Mouse (Mus musculus): ENCODE measurements around the gene Ascl3.

Ascl3 gene

GRCm38 (mm10) chr7:109731626-109732025 lies at the start of gene Ascl3:
Ascl3 (minus strand) TSS chr7:109731726.
- no peak for DNase-seq (ENCODE audit: low spot score)

- peak; percentile 16 for DNase-seq (ENCODE audit: low spot score)
These were observed 49.6 kb upstream of the Ascl3 start for GRCm38 (mm10) chr7:109781087-109781469.

DNA sequence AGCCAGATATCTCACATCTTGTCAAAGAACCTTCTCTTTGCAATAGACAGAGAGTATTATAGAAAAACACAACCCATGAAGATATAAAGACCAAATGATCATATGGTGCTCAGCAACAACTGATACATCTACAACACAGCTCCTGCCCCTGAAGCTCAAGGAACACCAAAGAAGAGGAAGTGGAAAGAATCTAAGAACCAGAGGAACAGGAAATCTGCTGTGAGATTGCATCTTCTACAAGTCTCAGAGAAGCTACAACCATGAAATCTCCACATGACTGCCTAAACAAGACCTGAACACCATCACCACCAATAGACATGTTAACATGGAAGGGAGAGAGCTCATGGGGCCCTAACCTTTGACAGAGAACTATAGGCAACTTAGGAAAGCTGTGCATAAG lies 40.7 kb upstream of the Ascl3 start:
- no peak for DNase-seq (ENCODE audit: low spot score)

DNA sequence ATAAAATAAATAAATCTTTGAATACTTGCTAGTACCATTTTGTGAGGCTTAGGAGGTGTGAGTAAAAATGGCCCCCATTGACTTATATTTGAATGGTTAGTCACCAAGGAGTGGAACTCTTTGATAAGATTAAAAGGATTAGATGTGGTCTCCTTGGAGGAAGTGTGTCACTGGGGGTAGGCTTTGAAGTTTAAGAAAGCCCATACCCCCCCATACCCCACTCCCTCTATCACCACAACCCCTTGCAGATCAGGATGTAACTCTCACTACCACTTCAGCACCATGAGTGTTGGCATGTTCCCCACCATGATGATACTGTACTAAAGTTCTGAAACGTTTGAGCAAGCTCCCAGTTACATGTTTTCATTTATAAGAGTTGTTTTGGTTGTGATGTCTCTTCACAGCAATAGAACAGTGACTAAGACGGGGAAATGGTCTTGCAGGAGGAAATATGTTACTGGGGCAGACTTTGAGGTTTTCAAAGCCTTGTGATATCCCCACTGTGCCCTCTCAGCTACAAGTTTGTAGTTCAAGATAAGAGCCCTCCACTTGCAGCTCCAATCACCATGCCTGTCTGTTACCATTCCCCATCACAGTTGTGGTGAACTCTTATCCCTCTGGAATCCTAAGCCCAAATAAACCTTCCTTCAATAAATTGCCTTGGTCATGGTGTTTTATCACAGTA lies 37.3 kb upstream of the Ascl3 start:
- DNase-seq (ENCODE audit: low spot score) = no peak

GRCm38 (mm10) chr7:109767575-109768350 lies 36.2 kb upstream of the Ascl3 start:
- DNase-seq (ENCODE audit: low spot score) = no peak

DNA sequence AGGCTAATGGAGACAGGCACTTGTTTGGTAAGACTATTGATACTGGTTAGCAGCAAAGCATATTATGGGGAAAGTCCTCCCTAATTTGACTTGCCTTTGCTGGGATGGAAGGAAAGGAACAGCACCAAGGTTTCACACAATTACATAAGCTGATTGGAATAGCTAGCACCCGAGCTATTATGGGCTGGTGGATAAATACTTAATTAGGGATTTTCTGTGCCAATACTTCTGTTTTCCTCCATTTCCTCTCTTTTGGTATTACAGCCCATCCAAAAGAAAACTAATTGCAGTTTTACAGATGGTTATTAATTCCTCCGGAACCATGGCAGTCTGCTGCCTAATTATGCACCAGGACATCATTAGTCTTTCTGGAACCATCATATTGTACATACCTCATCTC lies 32.5 kb upstream of the Ascl3 start:
- DNase-seq (ENCODE audit: low spot score) = no peak

DNA sequence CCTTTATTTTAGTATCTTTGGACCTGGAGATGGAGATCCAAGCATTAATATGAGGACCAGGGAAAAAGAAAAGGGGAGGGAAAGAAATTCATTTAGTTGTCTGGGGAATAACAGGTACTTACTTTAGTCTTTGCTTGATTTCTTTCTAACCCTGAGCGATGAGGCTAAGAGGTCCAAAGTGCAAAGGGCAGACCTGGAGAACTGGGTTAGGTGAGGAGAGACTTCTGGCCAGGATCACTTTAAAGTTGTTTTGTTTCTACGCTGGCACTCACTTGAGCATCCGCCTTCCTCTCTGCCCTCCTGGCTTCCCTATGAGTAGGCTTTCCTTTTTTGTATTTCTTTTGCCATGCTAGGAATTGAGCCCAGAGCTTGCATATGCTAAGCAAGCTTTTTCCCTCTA lies 24.8 kb upstream of the Ascl3 start:
- DNase-seq (ENCODE audit: low spot score) = no peak

- DNase-seq (ENCODE audit: low spot score) = no peak
These were observed 22.5 kb upstream of the Ascl3 start for GRCm38 (mm10) chr7:109754034-109754433.

- peak; percentile 77 for DNase-seq (ENCODE audit: low spot score)
These were observed 20.7 kb upstream of the Ascl3 start, which contains the start of gene Tmem9b for GRCm38 (mm10) chr7:109752008-109752925. Tmem9b (minus strand) TSS chr7:109752875.

- no peak for DNase-seq (ENCODE audit: low spot score)
These were observed 20.0 kb upstream of the Ascl3 start for GRCm38 (mm10) chr7:109751427-109752007.

GRCm38 (mm10) chr7:109747747-109748146 lies 16.2 kb upstream of the Ascl3 start:
- DNase-seq (ENCODE audit: low spot score) = no peak

GRCm38 (mm10) chr7:109741703-109742102 lies 10.2 kb upstream of the Ascl3 start:
- no peak for DNase-seq (ENCODE audit: low spot score)

DNA sequence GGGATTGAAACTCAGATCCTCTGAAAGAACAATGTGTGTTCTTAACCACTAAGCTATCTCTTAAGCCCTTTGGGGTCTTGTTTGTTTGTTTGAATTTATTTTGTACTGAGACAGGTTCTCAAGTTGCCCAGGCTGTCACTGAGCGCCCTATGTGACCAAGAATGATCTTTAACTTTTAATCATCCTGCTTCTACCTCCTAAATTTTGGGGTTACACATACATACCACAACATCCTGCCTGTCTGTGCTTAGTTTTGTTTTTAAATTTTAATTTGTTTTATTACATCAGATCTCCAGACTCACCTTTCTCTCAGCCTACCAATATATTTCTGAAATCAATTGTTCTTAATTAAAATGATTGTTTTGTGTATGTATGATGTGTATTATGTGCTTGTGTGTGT lies 9.5 kb upstream of the Ascl3 start:
- DNase-seq (ENCODE audit: low spot score) = no peak

DNA sequence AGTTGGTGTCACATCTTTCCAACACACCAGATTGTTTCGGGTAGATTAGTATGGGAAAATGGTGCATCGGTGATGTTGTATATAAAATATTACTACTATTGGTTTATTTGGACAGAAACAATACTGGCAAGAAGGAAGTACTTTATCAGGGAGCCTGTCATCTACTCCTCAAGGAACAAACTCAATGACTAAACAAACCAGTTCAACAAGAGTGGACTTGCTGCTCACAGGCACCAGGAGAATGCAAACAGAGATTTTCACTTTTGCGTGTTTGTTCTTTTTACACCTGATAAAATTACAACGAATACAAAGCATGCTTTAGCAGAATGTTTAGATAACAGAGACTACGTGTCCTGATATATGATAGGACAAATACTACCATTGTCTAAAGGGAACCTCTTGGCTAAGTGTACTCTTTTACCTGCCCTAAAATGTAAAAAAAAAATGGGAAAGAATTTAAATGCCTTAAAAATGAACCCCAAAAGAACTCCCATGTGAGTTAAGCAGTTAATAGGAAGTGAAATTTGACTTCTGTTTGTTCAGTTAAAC lies 8.4 kb upstream of the Ascl3 start:
- DNase-seq (ENCODE audit: low spot score) = no peak

DNA sequence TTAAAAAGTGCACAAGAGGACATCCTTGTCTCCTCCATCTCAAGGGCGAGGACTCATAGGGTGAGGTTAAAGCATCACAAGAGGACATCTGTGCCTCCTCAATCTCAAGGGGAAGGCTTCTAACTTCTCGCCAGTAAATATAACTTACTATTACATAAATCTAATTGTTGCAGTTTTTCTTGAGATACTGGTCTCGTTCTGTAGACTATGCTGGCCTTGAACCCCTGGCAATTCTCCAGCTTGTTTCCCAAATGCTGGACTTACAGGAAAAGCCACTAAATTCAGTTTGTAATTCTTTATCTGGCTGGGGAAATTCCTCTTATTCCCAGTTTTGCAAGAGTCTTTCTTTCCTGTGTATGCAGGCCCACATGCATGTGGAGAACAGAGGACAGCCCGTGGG lies 3.3 kb upstream of the Ascl3 start:
- DNase-seq (ENCODE audit: low spot score) = no peak

DNA sequence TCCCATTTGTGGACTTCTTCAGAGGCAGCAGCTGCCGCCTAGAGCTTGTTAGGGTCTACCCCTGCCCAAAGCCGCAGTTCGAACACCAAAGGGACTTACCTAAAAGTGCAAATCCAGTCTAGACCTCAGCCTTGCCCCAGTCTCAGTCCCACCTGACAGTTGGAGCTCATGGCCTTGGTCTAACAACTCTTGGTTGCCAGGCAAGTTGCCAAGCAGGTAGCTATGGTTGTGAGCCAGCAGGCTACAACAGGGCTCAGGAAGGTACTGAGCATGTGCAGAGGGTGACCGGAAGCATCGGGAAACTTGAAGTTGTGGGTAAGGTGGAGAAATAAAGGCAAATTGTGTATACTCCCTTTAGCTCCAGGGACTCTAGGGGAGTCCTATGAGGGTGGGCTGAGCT lies 7.8 kb downstream of the Ascl3 start, which contains the start of gene BC051019:
TSS of gene BC051019 (minus strand) at position 154 of the 400 bp plus-strand sequence.
- DNase-seq (ENCODE audit: low spot score) = no peak

GRCm38 (mm10) chr7:109723114-109723513 lies 8.4 kb downstream of the Ascl3 start:
- DNase-seq (ENCODE audit: low spot score) = no peak

GRCm38 (mm10) chr7:109722618-109723017 lies 8.9 kb downstream of the Ascl3 start:
- DNase-seq (ENCODE audit: low spot score) = no peak

GRCm38 (mm10) chr7:109719286-109719685 lies 12.2 kb downstream of the Ascl3 start:
- peak; percentile 53 for DNase-seq (ENCODE audit: low spot score)

- no peak for DNase-seq (ENCODE audit: low spot score)
These were observed 18.0 kb downstream of the Ascl3 start for GRCm38 (mm10) chr7:109713434-109713982.

GRCm38 (mm10) chr7:109712198-109712597 lies 19.3 kb downstream of the Ascl3 start:
- DNase-seq (ENCODE audit: low spot score) = no peak

All from layer of hippocampus, adult 11-12 months (tissue).